Mouse (Mus musculus) liver, adult 2 months (tissue): ENCODE measurements around the gene Tmem262. TPM values are rescaled to one million over a fixed set of nuclear protein-coding genes. Genes with fewer than 3 reads are reported as not detected.

ENCODE experiments used
- DNase-seq: peaks from one replicate; pipeline ENCODE4 v3.0.0-alpha.2; 2011; ENCODE audit warnings: low read depth, low spot score; ENCODE audit errors: extremely low read depth
- H3K27ac ChIP-seq: fragments of 200-500 bp; replicated peaks from 2 replicates; pipeline ENCODE4 v1.5.1; 2012; ENCODE audit warnings: low read depth, mild to moderate bottlenecking, control low read depth, inconsistent platforms, low read length; ENCODE audit not compliant: insufficient read depth
- H3K27me3 ChIP-seq: fragments of 200-500 bp; 2 replicates; pipeline ENCODE4 v1.6.1; 2012; ENCODE audit warnings: mild to moderate bottlenecking, moderate library complexity, low read length, inconsistent platforms; ENCODE audit not compliant: control insufficient read depth, insufficient read depth
- H3K36me3 ChIP-seq: fragments of 200-500 bp; 2 replicates; pipeline ENCODE4 v1.6.1; 2012; ENCODE audit warnings: low read length, inconsistent platforms; ENCODE audit not compliant: control insufficient read depth, insufficient read depth
- H3K4me1 ChIP-seq: fragments of 200-500 bp; 2 replicates; pipeline ENCODE4 v1.6.1; 2011; ENCODE audit warnings: low read length; ENCODE audit not compliant: control insufficient read depth, insufficient read depth
- H3K4me3 ChIP-seq: fragments of 200-500 bp; 2 replicates; pipeline ENCODE4 v1.5.1; 2011; ENCODE audit warnings: low read depth, mild to moderate bottlenecking, control low read depth, low read length, moderate library complexity; ENCODE audit not compliant: insufficient read depth
- H3K79me2 ChIP-seq: fragments of 200-500 bp; 2 replicates; pipeline ENCODE4 v1.6.1; 2012; ENCODE audit warnings: inconsistent platforms, mild to moderate bottlenecking, low read length, moderate library complexity; ENCODE audit not compliant: control insufficient read depth, insufficient read depth
- H3K9ac ChIP-seq: fragments of 200-500 bp; 2 replicates; pipeline ENCODE4 v1.6.1; 2012; ENCODE audit warnings: low read depth, mild to moderate bottlenecking, control low read depth, inconsistent platforms, low read length
- CTCF ChIP-seq: fragments of 200-500 bp; IDR thresholded peaks from 2 replicates; pipeline ENCODE4 v1.5.1; 2011; ENCODE audit warnings: low read depth, low read length, control low read depth
- POLR2A ChIP-seq: fragments of 200-500 bp; IDR thresholded peaks from 2 replicates; pipeline ENCODE4 v1.6.1; 2011; ENCODE audit warnings: low read length, control low read depth; ENCODE audit not compliant: insufficient read depth; ENCODE audit errors: extremely low read depth
- WGBS: fragments of 180-500 bp; shearing (Covaris S2); methylation state at CpG from one replicate; pipeline ENCODE4 v1.1.7; 2018; 5-methylcytosine and 5-hydroxymethylcytosine counted together
- polyA plus RNA-seq: library from polyadenylated mRNA; depleted of rRNA; stranded (reverse); fragments of >200 nt; gene quantifications from 2 replicates; pipeline ENCODE4 v1.2.3, GENCODE M21; 2012; rRNA removed
- total RNA-seq: library from RNA; depleted of rRNA; stranded (reverse); fragments of >200 nt; gene quantifications from 2 replicates; pipeline ENCODE4 v1.2.3, GENCODE M21; 2014; rRNA removed

The Tmem262 gene
- total and polyA plus RNA-seq, 2 experiments, result not detected

DNA sequence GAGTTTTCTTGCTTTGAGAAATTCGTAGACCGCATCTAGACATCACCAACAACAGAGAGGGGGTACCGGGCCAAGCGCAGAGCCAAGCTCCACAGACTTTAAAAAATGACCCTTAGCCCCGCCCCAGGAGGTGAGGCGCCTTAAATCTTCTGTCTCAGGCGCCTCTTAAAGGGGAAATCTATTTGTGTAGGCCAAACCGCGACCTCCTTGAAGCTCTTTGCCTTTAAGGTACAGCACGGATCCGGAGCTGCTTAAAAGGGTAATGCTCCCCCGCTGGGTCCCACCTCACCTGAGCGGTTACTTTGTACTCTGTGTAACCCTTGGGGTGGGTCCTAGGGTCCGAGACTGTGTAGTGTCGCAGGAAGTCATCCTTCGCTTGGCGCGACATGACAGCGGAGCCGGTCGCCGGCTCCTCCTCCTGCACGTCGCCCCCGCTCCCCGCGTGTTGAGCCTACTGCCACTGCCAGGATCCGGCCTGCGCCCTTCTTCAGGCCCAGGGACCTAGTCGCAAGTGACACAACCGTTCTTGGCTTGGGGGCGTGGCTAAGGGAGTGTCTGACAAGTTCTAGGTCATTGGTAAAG, 48.0 kb downstream of the Tmem262 start, which contains the start of gene Snx15:
TSS of gene Snx15 (minus strand) at position 545 of the 582 bp plus-strand sequence.
- Histone ChIP-seq H3K4me3 (peak within 1 kb of the TSS; percentile 68), H3K27ac (peak within 1 kb of the TSS; percentile 84), H3K4me1 (peaks cover 1% of the 10 kb centered on the region), H3K9ac (peak within 1 kb of the TSS; percentile 77), H3K27me3 (no peaks in the 10 kb centered on the region), H3K36me3 (no peaks in the 10 kb centered on the region), H3K79me2 (no peaks in the 10 kb centered on the region)
- peak; percentile 94 for DNase-seq
- WGBS, result under 1% methylated on average over 32 of the region's 32 CpGs
- TF ChIP-seq POLR2A, result peak; percentile 47
- no peak for TF ChIP-seq CTCF

Other genes with a start within 250 kb of the Tmem262 start
- 5.2 and 5.9 TPM in 2 replicates for gene Frmd8, start 204.8 kb upstream of the Tmem262 start, total RNA-seq
- 10.3 and 14.2 TPM in 2 replicates for gene Frmd8, start 204.8 kb upstream of the Tmem262 start, polyA plus RNA-seq
- gene Slc25a45, start 202.2 kb upstream of the Tmem262 start, total RNA-seq, result 8.6 and 13.0 TPM in 2 replicates
- 52.8 and 57.7 TPM in 2 replicates for gene Slc25a45, start 202.2 kb upstream of the Tmem262 start, polyA plus RNA-seq
- 0.18 and 0.27 TPM in 2 replicates for gene Tigd3, start 185.9 kb upstream of the Tmem262 start, total RNA-seq
- 0.16 and 0.24 TPM in 2 replicates for gene Tigd3, start 185.9 kb upstream of the Tmem262 start, polyA plus RNA-seq
- 10.3 and 10.7 TPM in 2 replicates for gene Dpf2, start 167.0 kb upstream of the Tmem262 start, total RNA-seq
- gene Dpf2, start 167.0 kb upstream of the Tmem262 start, polyA plus RNA-seq, result 28.8 and 40.0 TPM in 2 replicates
- gene Cdc42ep2, start 155.2 kb upstream of the Tmem262 start, total RNA-seq, result 1.7 and 2.1 TPM in 2 replicates
- 2.1 and 2.4 TPM in 2 replicates for gene Cdc42ep2, start 155.2 kb upstream of the Tmem262 start, polyA plus RNA-seq
- 6.7 and 8.3 TPM in 2 replicates for gene Pola2, start 115.8 kb upstream of the Tmem262 start, total RNA-seq
- gene Pola2, start 115.8 kb upstream of the Tmem262 start, polyA plus RNA-seq, result 10.5 and 14.3 TPM in 2 replicates
- gene Slc22a20, start 93.9 kb upstream of the Tmem262 start, total RNA-seq, result not detected in 2 replicates
- gene Slc22a20, start 93.9 kb upstream of the Tmem262 start, polyA plus RNA-seq, result not detected in 2 replicates
- 8.0 and 9.9 TPM in 2 replicates for gene Capn1, start 64.1 kb upstream of the Tmem262 start, total RNA-seq
- gene Capn1, start 64.1 kb upstream of the Tmem262 start, polyA plus RNA-seq, result 10.6 and 12.7 TPM in 2 replicates
- gene Syvn1, start 33.5 kb upstream of the Tmem262 start, total RNA-seq, result 7.6 and 15.2 TPM in 2 replicates
- 53.0 and 64.7 TPM in 2 replicates for gene Syvn1, start 33.5 kb upstream of the Tmem262 start, polyA plus RNA-seq
- 27.1 and 27.2 TPM in 2 replicates for gene Mrpl49, start 22.2 kb upstream of the Tmem262 start, total RNA-seq
- 13.6 and 16.8 TPM in 2 replicates for gene Mrpl49, start 22.2 kb upstream of the Tmem262 start, polyA plus RNA-seq
- 455 and 560 TPM in 2 replicates for gene Fau, start 22.2 kb upstream of the Tmem262 start, total RNA-seq
- gene Fau, start 22.2 kb upstream of the Tmem262 start, polyA plus RNA-seq, result 715 and 820 TPM in 2 replicates
- gene Znhit2, start 18.8 kb upstream of the Tmem262 start, total RNA-seq, result 10.9 and 12.6 TPM in 2 replicates
- gene Znhit2, start 18.8 kb upstream of the Tmem262 start, polyA plus RNA-seq, result 52.6 and 52.7 TPM in 2 replicates
- gene Tm7sf2, start 11.7 kb upstream of the Tmem262 start, total RNA-seq, result 185 and 210 TPM in 2 replicates
- gene Tm7sf2, start 11.7 kb upstream of the Tmem262 start, polyA plus RNA-seq, result 433 and 503 TPM in 2 replicates
- 16.0 and 19.8 TPM in 2 replicates for gene Vps51, start 2.8 kb upstream of the Tmem262 start, total RNA-seq
- gene Vps51, start 2.8 kb upstream of the Tmem262 start, polyA plus RNA-seq, result 30.4 and 36.3 TPM in 2 replicates
- gene Gm28374, start 2.2 kb downstream of the Tmem262 start, total RNA-seq, result 0.34 and 0.46 TPM in 2 replicates
- gene Gm28374, start 2.2 kb downstream of the Tmem262 start, polyA plus RNA-seq, result 0.20 TPM in 1 of 2 replicates, not detected in the other
- gene Zfpl1, start 4.9 kb downstream of the Tmem262 start, total RNA-seq, result 7.9 and 11.0 TPM in 2 replicates
- gene Zfpl1, start 4.9 kb downstream of the Tmem262 start, polyA plus RNA-seq, result 45.1 and 49.1 TPM in 2 replicates
- 0.28 and 0.47 TPM in 2 replicates for gene Cdca5, start 5.0 kb downstream of the Tmem262 start, total RNA-seq
- gene Cdca5, start 5.0 kb downstream of the Tmem262 start, polyA plus RNA-seq, result 0.18 and 0.20 TPM in 2 replicates
- gene AC131692.1, start 14.4 kb downstream of the Tmem262 start, total RNA-seq, result not detected in 2 replicates
- gene AC131692.1, start 14.4 kb downstream of the Tmem262 start, polyA plus RNA-seq, result not detected in 2 replicates
- gene Naaladl1, start 25.7 kb downstream of the Tmem262 start, total RNA-seq, result not detected in 2 replicates
- not detected in 2 replicates for gene Naaladl1, start 25.7 kb downstream of the Tmem262 start, polyA plus RNA-seq
- gene Sac3d1, start 38.6 kb downstream of the Tmem262 start, total RNA-seq, result 4.0 and 4.9 TPM in 2 replicates
- 19.4 and 22.0 TPM in 2 replicates for gene Sac3d1, start 38.6 kb downstream of the Tmem262 start, polyA plus RNA-seq
- gene Snx15, start 48.3 kb downstream of the Tmem262 start, total RNA-seq, result 7.2 and 10.5 TPM in 2 replicates
- gene Snx15, start 48.3 kb downstream of the Tmem262 start, polyA plus RNA-seq, result 19.1 and 20.5 TPM in 2 replicates
- 0.74 and 1.6 TPM in 2 replicates for gene Batf2, start 61.0 kb downstream of the Tmem262 start, total RNA-seq
- 1.1 and 2.4 TPM in 2 replicates for gene Batf2, start 61.0 kb downstream of the Tmem262 start, polyA plus RNA-seq
- 2.5 and 3.0 TPM in 2 replicates for gene Arl2, start 61.5 kb downstream of the Tmem262 start, total RNA-seq
- 13.9 and 16.3 TPM in 2 replicates for gene Arl2, start 61.5 kb downstream of the Tmem262 start, polyA plus RNA-seq
- not detected in 2 replicates for gene Majin, start 104.4 kb downstream of the Tmem262 start, total RNA-seq
- 0.14 TPM in 1 of 2 replicates, not detected in the other for gene Majin, start 104.4 kb downstream of the Tmem262 start, polyA plus RNA-seq
- 0.27 and 0.28 TPM in 2 replicates for gene Gpha2, start 146.3 kb downstream of the Tmem262 start, total RNA-seq
- not detected in 2 replicates for gene Gpha2, start 146.3 kb downstream of the Tmem262 start, polyA plus RNA-seq
- 3.2 and 3.3 TPM in 2 replicates for gene Ppp2r5b, start 155.8 kb downstream of the Tmem262 start, total RNA-seq
- 12.5 and 14.5 TPM in 2 replicates for gene Ppp2r5b, start 155.8 kb downstream of the Tmem262 start, polyA plus RNA-seq
- gene Atg2a, start 161.6 kb downstream of the Tmem262 start, total RNA-seq, result 9.1 and 16.0 TPM in 2 replicates
- gene Atg2a, start 161.6 kb downstream of the Tmem262 start, polyA plus RNA-seq, result 26.8 and 32.3 TPM in 2 replicates
- gene Ehd1, start 196.7 kb downstream of the Tmem262 start, total RNA-seq, result 25.3 and 29.7 TPM in 2 replicates
- 140 and 154 TPM in 2 replicates for gene Ehd1, start 196.7 kb downstream of the Tmem262 start, polyA plus RNA-seq
- gene Cdc42bpg, start 226.4 kb downstream of the Tmem262 start, total RNA-seq, result 3.1 and 4.6 TPM in 2 replicates
- gene Cdc42bpg, start 226.4 kb downstream of the Tmem262 start, polyA plus RNA-seq, result 6.7 and 7.3 TPM in 2 replicates